Mouse (Mus musculus) limb, embryonic 14.5 days (tissue): ENCODE results near the gene Pdpk1. TPM values are rescaled to one million over a fixed set of nuclear protein-coding genes. Genes with fewer than 3 reads are reported as not detected.

Experiments
- ATAC-seq: fragments of 200-750 bp; cut with Nextera tagmentation; 2 replicates; pipeline ENCODE4 v1.8.0; 2017; ENCODE audit warnings: low read depth, moderate number of reproducible peaks, moderate TSS enrichment; ENCODE audit not compliant: low FRiP score
- DNase-seq: peaks from one replicate; pipeline ENCODE4 v3.0.0-alpha.2; 2015; ENCODE audit warnings: low spot score
- H3K27ac ChIP-seq: fragments of 300-500 bp; sonication (generic); replicated peaks from 2 replicates; pipeline ENCODE4 v1.5.1; 2014; ENCODE audit warnings: low read depth, mild to moderate bottlenecking, low read length, moderate library complexity, mixed read lengths
- H3K27me3 ChIP-seq: fragments of 300-500 bp; sonication (generic); 2 replicates; pipeline ENCODE4 v1.6.1; 2014; ENCODE audit warnings: low read length, mixed read lengths; ENCODE audit not compliant: control insufficient read depth, insufficient read depth
- H3K36me3 ChIP-seq: fragments of 300-500 bp; sonication (generic); 2 replicates; pipeline ENCODE4 v1.6.1; 2014; ENCODE audit warnings: mild to moderate bottlenecking, low read length, moderate library complexity, mixed read lengths; ENCODE audit not compliant: control insufficient read depth, insufficient read depth
- H3K4me1 ChIP-seq: fragments of 300-500 bp; sonication (generic); 2 replicates; pipeline ENCODE4 v1.6.1; 2014; ENCODE audit warnings: antibody characterized with exemption, low read length, mixed read lengths; ENCODE audit not compliant: control insufficient read depth, insufficient read depth
- H3K4me2 ChIP-seq: fragments of 300-500 bp; sonication (generic); replicated peaks from 2 replicates; pipeline ENCODE4 v1.6.1; 2014; ENCODE audit warnings: low read depth, mild to moderate bottlenecking, low read length, moderate library complexity; ENCODE audit not compliant: severe bottlenecking
- H3K4me3 ChIP-seq: fragments of 300-500 bp; sonication (generic); replicated peaks from 2 replicates; pipeline ENCODE4 v1.5.1; 2014; ENCODE audit warnings: low read length
- H3K9ac ChIP-seq: fragments of 300-500 bp; sonication (generic); 2 replicates; pipeline ENCODE4 v1.6.1; 2014; ENCODE audit warnings: mild to moderate bottlenecking, low read depth, low read length, moderate library complexity; ENCODE audit not compliant: severe bottlenecking
- H3K9me3 ChIP-seq: fragments of 300-500 bp; sonication (generic); 2 replicates; pipeline ENCODE4 v1.6.1; 2016; ENCODE audit warnings: low read length; ENCODE audit not compliant: control insufficient read depth
- POLR2A ChIP-seq: fragments of 200-500 bp; IDR thresholded peaks from 2 replicates; pipeline ENCODE4 v1.8.0; 2012; ENCODE audit warnings: inconsistent platforms, mild to moderate bottlenecking, moderate library complexity, borderline replicate concordance; ENCODE audit not compliant: insufficient read depth, insufficient read length; ENCODE audit errors: extremely low read depth
- WGBS: fragments of 180-500 bp; shearing (Covaris S2); extraction: QIAGEN DNeasy Blood & Tissue Kit; methylation state at CpG from one replicate; pipeline ENCODE4 v1.1.7; 2014; 5-methylcytosine and 5-hydroxymethylcytosine counted together
- polyA plus RNA-seq, 2 experiments: library from polyadenylated mRNA; depleted of rRNA in 1 of 2; stranded (reverse) in 1 of 2; unstranded in 1 of 2; fragments of >200 nt; fragmentation: Nextera tagmentation in 1 of 2; extraction: Ambion mirVana in 1 of 2; gene quantifications; 2 replicates each; pipeline versions ENCODE4 v1.2.1 to v1.2.3; 2012 to 2014

The Pdpk1 gene
- polyA plus RNA-seq, 2 experiments: 18.7 to 36.7 TPM

DNA sequence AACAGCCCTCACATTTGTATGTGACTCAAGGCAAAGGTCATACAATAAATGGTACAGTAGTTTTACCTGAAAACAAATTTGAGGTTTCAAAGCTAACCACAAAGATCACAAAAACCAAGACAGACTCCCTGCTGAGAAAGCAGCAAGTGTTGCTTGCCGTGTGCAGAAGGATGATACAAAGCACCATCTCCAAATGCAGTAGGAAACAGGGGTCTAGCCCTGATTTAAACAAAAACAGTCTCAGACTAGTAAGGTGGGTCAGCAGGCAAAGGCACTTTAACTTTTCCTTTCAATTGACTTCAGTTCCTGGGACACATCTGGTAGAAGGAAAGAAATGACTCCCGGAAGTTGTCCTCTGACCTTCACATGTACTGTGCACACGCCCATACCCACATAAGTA is 23.9 kb downstream of the Pdpk1 start:
- Histone ChIP-seq H3K27ac (no peak overlapping the region), H3K27me3 (no peaks in the 10 kb centered on the region), H3K9ac (no peak overlapping the region), H3K4me2 (no peak overlapping the region), H3K4me3 (no peak overlapping the region), H3K9me3 (no peaks in the 10 kb centered on the region), H3K4me1 (0 out of 2 replicates have a peak, but pooled peaks cover 2% of the 10 kb centered on the region), H3K36me3 (no peaks in the 10 kb centered on the region)
- DNase-seq (no peak), ATAC-seq (no peak)
- WGBS: 81% methylated on average over 3 of the region's 3 CpGs
- no peak for TF ChIP-seq POLR2A

DNA sequence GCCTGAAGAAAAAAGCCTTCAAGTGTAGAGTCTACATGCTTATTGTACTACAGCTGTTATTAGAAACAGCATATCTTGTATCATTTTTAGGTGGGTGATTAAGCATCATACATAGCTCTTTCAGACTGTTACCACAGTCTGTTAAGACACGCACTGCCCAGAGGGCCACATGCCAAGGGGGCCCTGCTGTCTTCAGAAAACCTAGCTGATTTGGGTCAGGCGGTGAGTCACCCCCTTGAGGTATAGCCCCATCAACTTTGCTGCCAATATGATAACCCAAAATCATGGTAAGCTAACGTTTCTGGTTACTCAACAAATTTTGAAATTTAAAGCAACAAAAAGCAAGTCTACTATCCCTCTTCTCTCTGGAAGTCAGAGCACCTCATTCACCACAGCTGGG is 31.3 kb downstream of the Pdpk1 start:
- 89% methylated on average over 3 of the region's 3 CpGs for WGBS
- H3K27ac ChIP-seq: no peak overlapping the region
- H3K4me2 ChIP-seq: no peak overlapping the region
- no peaks in the 10 kb centered on the region for H3K4me1 ChIP-seq
- no peaks in the 10 kb centered on the region for H3K9me3 ChIP-seq
- H3K4me3 ChIP-seq: no peak overlapping the region
- ATAC-seq: no peak
- H3K27me3 ChIP-seq: no peaks in the 10 kb centered on the region
- no peaks in the 10 kb centered on the region for H3K36me3 ChIP-seq
- no peak overlapping the region for H3K9ac ChIP-seq
- no peak for TF ChIP-seq POLR2A
- DNase-seq: no peak

DNA sequence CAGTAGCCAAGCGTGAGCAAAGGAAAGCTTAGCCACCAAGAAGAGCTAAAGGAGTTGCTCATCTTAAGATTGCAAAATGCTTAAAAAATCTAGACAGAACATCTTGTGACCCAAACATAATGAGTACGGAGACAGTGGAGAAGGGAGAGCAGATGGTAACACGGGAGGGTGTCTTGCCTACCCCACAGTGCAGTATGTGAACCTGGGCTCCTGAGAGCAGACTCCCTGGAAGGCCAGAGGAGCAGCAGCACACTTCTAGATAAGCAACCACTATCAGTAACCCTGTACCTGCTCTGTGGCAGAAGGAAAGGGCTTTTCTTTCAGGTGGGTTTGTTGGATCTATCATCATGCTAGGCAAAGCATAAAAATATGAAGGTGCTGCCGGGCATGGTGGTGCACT is 37.7 kb downstream of the Pdpk1 start:
- Histone ChIP-seq H3K9me3 (no peaks in the 10 kb centered on the region), H3K36me3 (peaks cover 26% of the 10 kb centered on the region), H3K4me3 (no peak overlapping the region), H3K4me1 (no peaks in the 10 kb centered on the region), H3K27ac (no peak overlapping the region), H3K4me2 (no peak overlapping the region), H3K27me3 (no peaks in the 10 kb centered on the region), H3K9ac (no peak overlapping the region)
- no peak for ATAC-seq
- WGBS: 95% methylated on average over 4 of the region's 4 CpGs
- TF ChIP-seq POLR2A: no peak
- DNase-seq: no peak

DNA sequence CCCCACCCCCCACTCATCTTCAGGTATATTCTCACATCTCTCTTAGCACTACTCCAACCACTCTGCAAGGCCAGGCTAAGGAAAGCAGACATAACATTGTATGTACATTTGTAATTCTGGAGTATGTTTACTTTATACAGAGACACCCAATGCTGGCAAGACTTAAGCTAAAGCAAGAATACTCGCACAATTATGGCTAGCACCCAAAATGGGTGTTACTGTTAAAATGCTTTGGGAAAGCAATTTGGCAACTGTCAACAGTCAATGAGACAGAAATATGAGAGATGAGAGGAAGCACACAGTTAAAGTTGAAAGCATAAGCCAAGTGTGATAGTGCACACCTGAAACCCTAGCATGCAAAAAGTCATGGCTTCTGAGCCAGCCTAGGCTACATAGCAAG is 39.5 kb downstream of the Pdpk1 start:
- Histone ChIP-seq H3K27me3 (no peaks in the 10 kb centered on the region), H3K4me3 (no peak overlapping the region), H3K4me1 (no peaks in the 10 kb centered on the region), H3K36me3 (peaks cover 38% of the 10 kb centered on the region), H3K9ac (no peak overlapping the region), H3K27ac (no peak overlapping the region), H3K9me3 (no peaks in the 10 kb centered on the region), H3K4me2 (no peak overlapping the region)
- no peak for TF ChIP-seq POLR2A
- DNase-seq (no peak), ATAC-seq (no peak)
- WGBS: 83% methylated on average over 1 of the region's 1 CpGs

DNA sequence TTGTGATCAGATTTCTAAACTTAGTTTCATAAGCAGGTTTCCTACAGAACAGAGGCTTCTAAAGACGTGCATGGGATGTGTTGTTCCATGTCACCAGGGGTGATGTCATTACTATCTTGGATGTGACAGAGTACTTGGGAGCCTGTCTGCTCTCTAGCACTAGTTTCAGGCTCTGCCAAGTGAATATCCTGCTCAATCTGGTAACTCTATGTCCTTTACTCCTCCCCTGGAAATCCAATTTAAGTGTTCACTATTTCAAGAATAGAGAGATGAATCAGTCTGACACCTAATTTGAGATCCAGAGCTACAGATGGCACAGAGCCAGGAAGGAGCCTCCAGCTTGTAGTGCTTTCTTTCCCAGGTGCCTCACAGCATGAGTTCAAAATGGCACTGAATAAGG is 41.8 kb downstream of the Pdpk1 start:
- Histone ChIP-seq H3K4me2 (no peak overlapping the region), H3K27me3 (no peaks in the 10 kb centered on the region), H3K9ac (no peak overlapping the region), H3K9me3 (no peaks in the 10 kb centered on the region), H3K36me3 (peaks cover 50% of the 10 kb centered on the region), H3K4me3 (no peak overlapping the region), H3K4me1 (no peaks in the 10 kb centered on the region), H3K27ac (no peak overlapping the region)
- DNase-seq (no peak), ATAC-seq (no peak)
- no peak for TF ChIP-seq POLR2A
- 60% methylated on average over 1 of the region's 1 CpGs for WGBS

DNA sequence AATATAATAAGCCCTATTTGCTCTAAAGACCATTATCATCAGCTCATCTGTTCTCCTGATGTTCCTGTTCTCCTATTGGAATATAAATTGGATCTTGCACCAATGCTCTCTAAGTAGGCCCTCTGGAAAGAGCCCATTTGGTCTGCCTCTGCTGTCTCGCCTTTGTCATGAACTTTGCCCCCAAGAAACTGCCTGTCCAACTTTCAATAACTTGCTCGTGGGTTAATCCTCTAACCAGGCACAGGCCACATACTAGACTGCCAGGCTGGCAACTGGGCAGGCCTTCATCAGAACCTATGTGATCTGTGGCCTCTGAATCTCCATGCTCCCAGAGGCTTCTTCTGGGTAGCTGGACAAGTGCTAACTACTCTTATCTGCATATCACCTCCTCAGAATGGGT is 45.6 kb downstream of the Pdpk1 start:
- Histone ChIP-seq H3K9ac (no peak overlapping the region), H3K36me3 (peaks cover 58% of the 10 kb centered on the region), H3K4me1 (no peaks in the 10 kb centered on the region), H3K27me3 (no peaks in the 10 kb centered on the region), H3K9me3 (no peaks in the 10 kb centered on the region), H3K4me3 (no peak overlapping the region), H3K27ac (no peak overlapping the region), H3K4me2 (no peak overlapping the region)
- TF ChIP-seq POLR2A: no peak
- 83% methylated on average over 2 of the region's 2 CpGs for WGBS
- DNase-seq (no peak), ATAC-seq (no peak)
